Mouse (Mus musculus): Measurements from ENCODE around the gene Exoc4.

Exoc4 gene

GRCm38 (mm10) chr6:33958281-33958680, 709.4 kb downstream of the Exoc4 start:
- no peak for DNase-seq

- no peak for DNase-seq
These were observed 711.9 kb downstream of the Exoc4 start for GRCm38 (mm10) chr6:33960766-33961165.

GRCm38 (mm10) chr6:33963092-33963491, 714.2 kb downstream of the Exoc4 start:
- no peak for DNase-seq

GRCm38 (mm10) chr6:33965571-33965970, 716.7 kb downstream of the Exoc4 start:
- DNase-seq, result no peak

- peak; percentile 24 to 44 for DNase-seq
These were observed 719.9 kb downstream of the Exoc4 start for GRCm38 (mm10) chr6:33968746-33969145.

GRCm38 (mm10) chr6:33972801-33973200, 723.9 kb downstream of the Exoc4 start:
- DNase-seq, result no peak

GRCm38 (mm10) chr6:33976576-33976975, 727.7 kb downstream of the Exoc4 start:
- no peak for DNase-seq

GRCm38 (mm10) chr6:33977448-33977847, 728.6 kb downstream of the Exoc4 start:
- DNase-seq, result peak; percentile 61 to 71

- DNase-seq, result no peak
These were observed 729.0 kb downstream of the Exoc4 start for GRCm38 (mm10) chr6:33977880-33978279.

GRCm38 (mm10) chr6:33982709-33983108, 733.8 kb downstream of the Exoc4 start:
- DNase-seq, result no peak

- DNase-seq, result no peak
These were observed 738.2 kb downstream of the Exoc4 start for GRCm38 (mm10) chr6:33987132-33987531.

GRCm38 (mm10) chr6:33992213-33993034, 743.5 kb downstream of the Exoc4 start:
- peak; percentile 26 to 29 for DNase-seq

GRCm38 (mm10) chr6:33993842-33994241, 745.0 kb downstream of the Exoc4 start:
- DNase-seq, result no peak

- no peak for DNase-seq
These were observed 749.7 kb downstream of the Exoc4 start for GRCm38 (mm10) chr6:33998590-33998989.

- no peak for DNase-seq
These were observed 750.6 kb downstream of the Exoc4 start for GRCm38 (mm10) chr6:33999530-33999929.

GRCm38 (mm10) chr6:34000644-34001043, 751.8 kb downstream of the Exoc4 start:
- no peak for DNase-seq

GRCm38 (mm10) chr6:34003033-34003432, 754.1 kb downstream of the Exoc4 start:
- DNase-seq, result no peak

- DNase-seq, result no peak
These were observed 764.6 kb downstream of the Exoc4 start for GRCm38 (mm10) chr6:34013469-34013868.
